Mouse (Mus musculus): Measurements from ENCODE around the gene Vmn1r62. TPM values are rescaled to one million over a fixed set of nuclear protein-coding genes. Genes with fewer than 3 reads are reported as not detected.
"Not testable (repeated sequence)": the region's sequence is repeated elsewhere in the genome, so short reads cannot be mapped to it uniquely, and the experiment has no call there.

Vmn1r62 gene
- total RNA-seq (2014; rRNA removed) (not detected in 2 replicates), polyA plus RNA-seq (2012; rRNA removed) (not detected in 2 replicates)

DNA sequence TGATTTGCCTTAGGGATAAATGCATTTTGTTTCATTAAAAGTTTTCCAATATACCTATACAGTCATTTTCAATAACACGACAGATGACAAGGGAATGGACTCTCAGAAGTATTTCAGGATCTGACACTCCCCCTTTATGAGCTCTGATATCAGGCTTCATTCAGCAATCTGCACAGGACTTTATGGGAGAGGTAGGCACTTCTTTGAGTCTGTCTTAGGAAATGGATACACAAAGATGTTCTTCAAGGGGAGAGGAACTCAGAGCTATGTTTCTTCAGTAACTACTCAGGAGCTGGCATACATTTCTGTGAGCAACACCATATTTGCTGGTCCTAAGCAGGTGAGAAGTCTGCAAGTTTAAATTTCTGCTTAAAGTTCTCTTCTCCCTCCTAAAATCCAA is at the start of gene Vmn1r62:
Gene Vmn1r62 (plus strand): TSS at position 301 of the 400 bp plus-strand sequence.
- not testable (repeated sequence) for DNase-seq (ENCODE audit: extremely low read depth, low read depth, low spot score); H3K4me3 ChIP-seq (ENCODE audit: insufficient read depth, low read depth, low read length); H3K27ac ChIP-seq (replicated peaks; ENCODE audit: insufficient read depth, low read depth, low read length); H3K27me3 ChIP-seq (ENCODE audit: control insufficient read depth, insufficient read depth, low read length); H3K79me2 ChIP-seq (ENCODE audit: control insufficient read depth, insufficient read depth, low read length); H3K4me1 ChIP-seq (ENCODE audit: control insufficient read depth, insufficient read depth, low read length); H3K36me3 ChIP-seq (ENCODE audit: control insufficient read depth, insufficient read depth, low read length); H3K9ac ChIP-seq (ENCODE audit: low read depth, low read length)
- WGBS = no CpG with 5 or more reads among the region's 1 CpGs

Other genes with a start within 250 kb of the Vmn1r62 start
- gene Vmn1r59, start 216.9 kb upstream of the Vmn1r62 start, total RNA-seq (2014; rRNA removed) = not detected in 2 replicates
- not detected in 2 replicates for gene Vmn1r59, start 216.9 kb upstream of the Vmn1r62 start, polyA plus RNA-seq (2012; rRNA removed)
- not detected in 2 replicates for gene Vmn2r28, start 179.7 kb upstream of the Vmn1r62 start, total RNA-seq (2014; rRNA removed)
- gene Vmn2r28, start 179.7 kb upstream of the Vmn1r62 start, polyA plus RNA-seq (2012; rRNA removed) = not detected in 2 replicates
- gene Vmn1r60, start 126.3 kb upstream of the Vmn1r62 start, total RNA-seq (2014; rRNA removed) = not detected in 2 replicates
- gene Vmn1r60, start 126.3 kb upstream of the Vmn1r62 start, polyA plus RNA-seq (2012; rRNA removed) = not detected in 2 replicates
- not detected in 2 replicates for gene Vmn1r61, start 60.3 kb upstream of the Vmn1r62 start, total RNA-seq (2014; rRNA removed)
- gene Vmn1r61, start 60.3 kb upstream of the Vmn1r62 start, polyA plus RNA-seq (2012; rRNA removed) = not detected in 2 replicates
- gene Vmn1r63, start 131.8 kb downstream of the Vmn1r62 start, total RNA-seq (2014; rRNA removed) = not detected in 2 replicates
- not detected in 2 replicates for gene Vmn1r63, start 131.8 kb downstream of the Vmn1r62 start, polyA plus RNA-seq (2012; rRNA removed)
- gene Vmn1r64, start 210.9 kb downstream of the Vmn1r62 start, total RNA-seq (2014; rRNA removed) = not detected in 2 replicates
- gene Vmn1r64, start 210.9 kb downstream of the Vmn1r62 start, polyA plus RNA-seq (2012; rRNA removed) = not detected in 2 replicates